Mouse (Mus musculus) embryonic facial prominence, embryonic 15.5 days (tissue): ENCODE measurements around the gene Tor3a. TPM values are rescaled to one million over a fixed set of nuclear protein-coding genes. Genes with fewer than 3 reads are reported as not detected.

Experiments used
- ATAC-seq: fragments of 200-750 bp; cut with Nextera tagmentation; 2 replicates; pipeline ENCODE4 v1.8.0; 2017; ENCODE audit warnings: low read depth, moderate TSS enrichment; ENCODE audit not compliant: insufficient number of reproducible peaks, low FRiP score, low TSS enrichment
- H3K27ac ChIP-seq: fragments of 300-500 bp; sonication (generic); replicated peaks from 2 replicates; pipeline ENCODE4 v1.5.1; 2015; ENCODE audit warnings: mild to moderate bottlenecking, inconsistent platforms
- H3K27me3 ChIP-seq: fragments of 300-500 bp; sonication (generic); 2 replicates; pipeline ENCODE4 v1.6.1; 2015; ENCODE audit warnings: inconsistent platforms
- H3K36me3 ChIP-seq: fragments of 300-500 bp; sonication (generic); 2 replicates; pipeline ENCODE4 v1.6.1; 2015; ENCODE audit warnings: mild to moderate bottlenecking, inconsistent platforms
- H3K4me1 ChIP-seq: fragments of 300-500 bp; sonication (generic); 2 replicates; pipeline ENCODE4 v1.6.1; 2015; ENCODE audit warnings: inconsistent platforms
- H3K4me2 ChIP-seq: fragments of 300-500 bp; sonication (generic); replicated peaks from 2 replicates; pipeline ENCODE4 v1.6.1; 2015; ENCODE audit warnings: mild to moderate bottlenecking, inconsistent platforms
- H3K4me3 ChIP-seq: fragments of 300-500 bp; sonication (generic); replicated peaks from 2 replicates; pipeline ENCODE4 v1.5.1; 2015; ENCODE audit warnings: mild to moderate bottlenecking, inconsistent platforms
- H3K9ac ChIP-seq: fragments of 300-500 bp; sonication (generic); 2 replicates; pipeline ENCODE4 v1.6.1; 2015; ENCODE audit warnings: inconsistent platforms
- H3K9me3 ChIP-seq: fragments of 300-500 bp; sonication (generic); replicated peaks from 2 replicates; pipeline ENCODE4 v1.6.1; 2016; ENCODE audit warnings: inconsistent platforms
- WGBS: fragments of 180-500 bp; shearing (Covaris S2); methylation state at CpG from one replicate; pipeline ENCODE4 v1.1.7; 2015; 5-methylcytosine and 5-hydroxymethylcytosine counted together
- polyA plus RNA-seq: library from polyadenylated mRNA; unstranded; fragments of >200 nt; fragmentation: Nextera tagmentation; extraction: Ambion mirVana; gene quantifications from 2 replicates; pipeline ENCODE4 v1.2.1, GENCODE M21; 2015

Tor3a gene
- polyA plus RNA-seq, 1 experiment from 2014 or later = 15.4 TPM

DNA sequence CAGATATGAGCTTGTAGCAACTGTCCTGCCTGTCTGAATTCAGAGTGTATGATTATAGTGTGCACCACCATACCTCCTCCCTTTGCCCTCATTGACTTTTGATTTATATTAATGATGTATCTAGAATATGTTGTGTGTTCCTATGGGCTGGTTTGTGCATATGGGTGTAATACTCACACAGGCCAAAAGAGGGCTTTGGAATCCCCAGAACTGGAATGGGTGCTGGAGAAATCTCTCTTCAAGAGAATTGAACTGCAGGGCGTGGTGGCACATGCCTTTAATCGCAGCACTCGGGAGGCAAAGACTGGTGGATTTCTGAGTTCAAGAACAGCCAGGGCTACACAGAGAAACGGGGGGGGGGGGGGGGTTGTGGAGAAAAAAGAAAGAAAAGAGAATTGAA, 47.4 kb downstream of the Tor3a start:
- 73% methylated on average over 4 of the region's 4 CpGs for WGBS
- no peak for ATAC-seq
- H3K4me2 ChIP-seq = no peak overlapping the region
- no peak overlapping the region for H3K4me3 ChIP-seq
- no peak overlapping the region for H3K9ac ChIP-seq
- no peak overlapping the region for H3K27ac ChIP-seq
- H3K36me3 ChIP-seq = peaks cover 36% of the 10 kb centered on the region
- H3K4me1 ChIP-seq = no peaks in the 10 kb centered on the region
- H3K27me3 ChIP-seq = no peaks in the 10 kb centered on the region
- no peaks in the 10 kb centered on the region for H3K9me3 ChIP-seq

DNA sequence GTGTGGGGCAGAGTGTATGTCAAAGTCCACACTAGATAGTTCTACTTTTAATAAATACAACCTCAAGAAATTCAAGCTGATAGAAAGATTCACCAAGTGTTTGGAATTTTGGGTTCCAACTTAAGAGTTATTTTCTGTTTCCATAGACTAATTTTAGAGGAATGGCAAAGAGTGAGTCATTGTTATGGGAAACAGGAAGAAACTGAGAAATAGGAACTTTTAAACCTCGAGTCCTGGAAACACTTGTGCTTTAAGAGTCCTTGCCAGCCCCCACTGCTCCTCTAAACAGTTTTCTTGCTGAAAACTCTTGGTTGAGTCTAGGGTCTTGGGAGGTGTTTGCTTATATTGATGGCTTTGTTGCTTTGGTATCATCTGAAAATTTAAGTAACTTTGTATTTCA, 49.9 kb downstream of the Tor3a start:
- Histone ChIP-seq H3K9me3 (no peaks in the 10 kb centered on the region), H3K9ac (no peak overlapping the region), H3K4me1 (0 out of 2 replicates have a peak, but pooled peaks cover 6% of the 10 kb centered on the region), H3K27me3 (no peaks in the 10 kb centered on the region), H3K4me3 (no peak overlapping the region), H3K36me3 (peaks cover 16% of the 10 kb centered on the region; the same call in 1 of the 2 replicates), H3K4me2 (no peak overlapping the region), H3K27ac (no peak overlapping the region)
- WGBS = 56% methylated on average over 1 of the region's 1 CpGs
- ATAC-seq = no peak

DNA sequence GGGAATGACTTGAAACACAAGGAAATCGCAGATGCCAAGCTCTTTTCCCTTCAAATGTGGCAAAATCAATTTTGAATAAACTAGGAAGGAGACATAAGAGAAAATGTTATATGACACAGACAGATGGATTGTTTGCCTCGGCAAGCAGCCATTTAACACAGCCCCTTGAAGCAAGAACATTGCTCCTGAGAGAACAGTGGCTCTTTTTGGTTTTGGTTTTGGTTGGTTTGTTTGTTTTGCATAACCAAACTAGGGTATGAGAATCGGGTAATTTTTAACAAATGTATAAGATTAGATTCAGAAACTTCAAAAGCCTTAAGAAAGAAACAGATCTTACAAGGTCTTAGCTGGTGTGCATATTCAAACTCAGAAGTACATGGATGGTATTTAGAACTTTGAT, 53.2 kb downstream of the Tor3a start:
- H3K27me3 ChIP-seq = no peaks in the 10 kb centered on the region
- H3K36me3 ChIP-seq = peaks cover 13% of the 10 kb centered on the region; the same call in 1 of the 2 replicates
- no peak overlapping the region for H3K4me3 ChIP-seq
- H3K4me1 ChIP-seq = peaks cover 18% of the 10 kb centered on the region
- no peaks in the 10 kb centered on the region for H3K9me3 ChIP-seq
- H3K4me2 ChIP-seq = no peak overlapping the region
- H3K9ac ChIP-seq = no peak overlapping the region
- ATAC-seq = no peak
- H3K27ac ChIP-seq = no peak overlapping the region
- WGBS = 51% methylated on average over 3 of the region's 3 CpGs

DNA sequence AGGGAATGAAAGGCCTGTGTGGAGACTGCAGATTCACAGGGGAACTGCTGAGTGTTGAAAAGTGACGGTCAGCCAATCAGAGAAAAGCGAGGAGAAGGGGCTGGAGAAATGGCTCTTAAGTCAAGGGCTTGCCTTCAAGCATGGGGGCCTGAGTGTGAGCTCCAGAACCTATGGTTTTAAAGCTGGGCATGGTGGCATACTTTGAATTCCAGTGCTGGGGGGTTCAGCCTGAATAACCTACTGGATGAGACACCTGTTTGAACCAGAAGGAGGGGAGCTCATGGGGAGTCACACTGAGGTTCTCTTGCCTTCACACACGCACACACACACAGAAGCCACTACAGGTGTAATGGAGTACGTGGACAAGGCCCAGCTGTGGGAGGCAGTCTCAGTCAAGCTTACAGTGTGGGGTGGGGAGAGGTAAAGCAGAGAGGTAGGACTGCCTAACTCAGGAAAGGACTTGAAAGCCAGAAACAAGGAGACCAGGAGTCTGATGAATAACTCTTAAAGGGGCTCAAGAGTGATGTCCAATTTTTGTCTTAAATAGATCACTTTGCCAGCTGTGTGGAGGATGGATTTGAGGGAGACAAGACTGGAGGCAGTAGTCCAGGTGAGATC, 53.8 kb downstream of the Tor3a start:
- no peak overlapping the region for H3K4me3 ChIP-seq
- H3K9me3 ChIP-seq = no peaks in the 10 kb centered on the region
- H3K9ac ChIP-seq = no peak overlapping the region
- H3K27ac ChIP-seq = no peak overlapping the region
- no peaks in the 10 kb centered on the region for H3K27me3 ChIP-seq
- peaks cover 9% of the 10 kb centered on the region; the same call in 1 of the 2 replicates for H3K36me3 ChIP-seq
- H3K4me2 ChIP-seq = no peak overlapping the region
- peaks cover 23% of the 10 kb centered on the region for H3K4me1 ChIP-seq
- whole genome bisulfite sequencing = 78% methylated on average over 4 of the region's 4 CpGs
- ATAC-seq = no peak

DNA sequence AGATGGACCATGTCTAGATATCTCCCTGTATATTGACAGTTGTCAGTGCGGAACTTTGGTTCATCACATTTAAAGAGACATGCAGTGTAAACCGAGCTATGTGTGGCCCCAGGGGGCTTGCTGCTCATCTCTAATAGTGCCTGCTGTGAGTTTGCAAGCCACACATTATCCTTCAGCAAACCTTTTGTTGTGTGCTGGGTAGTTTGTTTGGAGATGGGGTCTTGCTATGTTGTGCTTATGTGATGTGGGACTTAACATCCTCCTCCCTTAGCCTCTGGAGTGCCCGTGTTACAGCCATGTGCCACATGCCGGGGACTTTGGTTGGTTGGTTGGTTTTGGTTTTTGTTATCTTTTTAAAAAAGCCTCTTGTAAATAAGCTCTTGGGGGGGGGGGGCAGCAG, 56.3 kb downstream of the Tor3a start:
- WGBS = 55% methylated on average over 4 of the region's 4 CpGs
- H3K4me2 ChIP-seq = no peak overlapping the region

DNA sequence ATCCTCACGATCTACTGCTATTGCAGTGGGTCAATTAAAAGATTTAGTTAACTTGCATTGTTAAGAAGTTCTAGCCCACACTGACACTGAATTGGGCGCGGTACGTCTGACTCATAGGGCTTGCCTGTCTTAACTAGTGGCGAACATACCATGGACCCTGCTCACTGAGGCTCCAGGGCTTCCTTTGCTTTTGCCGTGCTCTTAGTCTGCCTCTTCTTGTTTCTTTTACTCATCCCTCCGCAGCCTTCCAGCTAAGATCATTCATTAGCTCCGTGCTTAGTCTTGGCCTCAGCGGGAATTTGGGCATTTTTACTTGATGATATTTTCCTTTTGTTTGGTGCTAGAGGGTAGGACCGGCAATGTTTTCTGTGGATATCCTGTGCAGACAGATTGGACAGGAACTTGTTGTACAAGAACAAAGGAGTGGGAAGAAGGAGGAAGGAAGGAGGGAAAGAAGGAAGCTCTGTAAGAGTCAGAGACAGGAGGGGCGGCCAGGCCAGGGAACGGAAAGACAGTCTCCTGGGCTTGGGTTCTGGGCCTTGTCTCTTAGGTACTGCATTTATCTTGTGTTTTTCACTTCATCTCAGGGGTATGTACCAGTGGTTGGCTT, 57.1 kb downstream of the Tor3a start:
- no peak for ATAC-seq
- Histone ChIP-seq H3K9ac (no peak overlapping the region), H3K27me3 (no peaks in the 10 kb centered on the region), H3K9me3 (no peaks in the 10 kb centered on the region), H3K4me3 (0 out of 2 replicates have a peak overlapping the region, but pooled peaks have one; percentile 8), H3K4me2 (peak overlapping the region; percentile 8; the same call in 1 of the 2 replicates), H3K4me1 (peaks cover 38% of the 10 kb centered on the region), H3K36me3 (no peaks in the 10 kb centered on the region), H3K27ac (peak overlapping the region; percentile 72)
- 32% methylated on average over 12 of the region's 12 CpGs for WGBS

More for the DNA sequence above, 56.3 kb downstream of the Tor3a start:
- H3K4me3 ChIP-seq = no peak overlapping the region
- H3K27me3 ChIP-seq = no peaks in the 10 kb centered on the region
- no peaks in the 10 kb centered on the region for H3K9me3 ChIP-seq
- H3K36me3 ChIP-seq = 0 out of 2 replicates have a peak, but pooled peaks cover 4% of the 10 kb centered on the region
- no peak for ATAC-seq
- peaks cover 38% of the 10 kb centered on the region for H3K4me1 ChIP-seq
- no peak overlapping the region for H3K9ac ChIP-seq
- H3K27ac ChIP-seq = 0 out of 2 replicates have a peak overlapping the region, but pooled peaks have one; percentile 72

DNA sequence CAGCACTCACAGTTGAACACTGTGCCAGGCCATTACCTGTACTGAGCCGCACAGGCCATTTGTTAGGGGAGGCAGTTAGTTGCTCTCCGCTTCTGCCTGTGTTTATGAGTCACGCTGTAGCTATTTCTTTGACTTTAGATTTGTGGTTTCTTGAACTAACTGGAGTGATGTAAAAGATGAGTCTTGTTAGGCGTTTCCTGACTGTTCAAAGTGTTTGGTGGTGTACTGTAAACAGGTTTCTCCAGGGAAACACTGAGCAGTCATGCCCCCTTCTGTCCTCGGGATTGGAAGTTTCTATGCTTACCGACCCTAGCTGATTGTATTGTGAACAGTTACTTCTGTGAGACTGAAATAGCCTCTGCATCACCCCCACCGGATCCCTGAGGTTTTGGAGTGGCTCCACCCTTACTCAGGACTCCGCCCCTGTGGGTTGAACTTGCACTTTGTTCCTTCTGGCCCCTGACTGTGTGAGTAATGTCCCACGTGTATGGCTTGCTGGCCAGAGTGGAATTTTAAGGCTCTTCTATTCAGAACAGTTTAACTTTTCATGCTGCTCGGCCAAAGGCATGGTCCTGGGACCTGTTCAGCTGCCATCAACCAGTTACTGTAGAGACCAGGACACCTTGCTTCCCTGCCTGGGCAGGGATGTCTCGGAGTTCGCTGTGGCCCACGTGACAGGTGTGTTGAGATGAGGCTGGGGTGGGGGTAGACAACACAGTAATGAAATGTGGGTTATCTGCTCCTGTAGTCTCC, 58.6 kb downstream of the Tor3a start:
- peaks cover 37% of the 10 kb centered on the region for H3K4me1 ChIP-seq
- H3K27me3 ChIP-seq = no peaks in the 10 kb centered on the region
- no peaks in the 10 kb centered on the region for H3K9me3 ChIP-seq
- H3K36me3 ChIP-seq = no peaks in the 10 kb centered on the region
- peak overlapping the region; percentile 72 for H3K27ac ChIP-seq
- WGBS = 21% methylated on average over 13 of the region's 13 CpGs
- peak; percentile 66; the same call in 1 of the 2 replicates for ATAC-seq
- H3K4me2 ChIP-seq = peak overlapping the region; percentile 37
- H3K9ac ChIP-seq = no peak overlapping the region
- peak overlapping the region; percentile 2; the same call in 1 of the 2 replicates for H3K4me3 ChIP-seq

DNA sequence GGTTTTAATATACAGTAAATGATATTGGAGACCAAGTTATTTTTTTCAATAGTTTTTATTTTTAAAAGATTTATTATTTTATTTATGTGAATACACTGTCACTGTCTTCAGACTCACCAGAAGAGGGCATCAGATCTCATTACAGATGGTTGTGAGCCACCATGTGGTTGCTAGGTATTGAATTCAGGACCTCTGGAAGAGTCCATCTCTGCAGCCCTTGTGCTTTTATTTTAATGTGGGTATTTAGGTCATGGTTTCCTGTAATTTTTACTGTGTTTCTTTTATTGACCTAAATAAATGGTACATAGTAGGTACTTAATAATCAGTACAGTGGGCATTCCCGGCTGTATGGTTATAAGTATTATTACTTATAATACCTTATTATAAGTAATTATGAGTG, 59.4 kb downstream of the Tor3a start:
- Histone ChIP-seq H3K27ac (no peak overlapping the region), H3K9ac (no peak overlapping the region), H3K4me1 (peaks cover 32% of the 10 kb centered on the region), H3K4me2 (no peak overlapping the region), H3K36me3 (no peaks in the 10 kb centered on the region), H3K4me3 (no peak overlapping the region), H3K27me3 (no peaks in the 10 kb centered on the region), H3K9me3 (no peaks in the 10 kb centered on the region)
- WGBS = 82% methylated on average over 1 of the region's 1 CpGs
- ATAC-seq = no peak

DNA sequence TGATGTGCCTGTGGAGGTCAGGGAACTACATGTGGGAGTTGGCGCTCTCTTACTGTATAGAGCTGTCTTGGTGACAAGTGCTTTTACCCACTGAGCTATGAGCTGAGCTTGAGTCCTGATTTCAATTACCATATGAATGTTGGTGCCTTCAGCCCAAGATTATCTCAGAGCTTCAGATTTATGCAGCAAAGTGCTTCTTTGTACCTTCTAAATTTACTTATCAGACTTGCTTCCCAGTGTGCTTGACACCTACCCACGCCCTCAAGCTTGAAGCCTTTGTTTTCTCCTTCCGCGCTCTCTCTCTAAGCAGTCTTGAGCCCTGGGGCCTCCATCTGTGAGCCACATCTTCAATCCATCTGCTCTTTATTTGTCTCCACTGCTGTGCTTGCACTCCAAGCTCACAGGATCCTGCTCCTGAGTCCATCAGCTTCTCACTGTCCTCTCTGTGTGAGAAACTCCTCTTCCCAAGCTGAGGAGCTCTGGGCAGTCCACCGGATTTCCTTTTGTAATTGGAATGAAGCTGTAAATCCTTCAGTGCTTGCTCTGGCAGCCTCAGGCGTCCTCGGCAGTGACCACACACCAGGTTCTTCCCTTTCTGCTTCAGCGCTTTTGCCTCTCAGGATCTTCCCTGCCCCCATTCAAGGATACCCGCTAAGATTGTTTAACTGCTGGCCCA, 60.2 kb downstream of the Tor3a start:
- Histone ChIP-seq H3K36me3 (no peaks in the 10 kb centered on the region), H3K27me3 (no peaks in the 10 kb centered on the region), H3K27ac (peak overlapping the region; percentile 72), H3K4me1 (peaks cover 32% of the 10 kb centered on the region), H3K9ac (no peak overlapping the region), H3K4me3 (no peak overlapping the region), H3K9me3 (no peaks in the 10 kb centered on the region), H3K4me2 (no peak overlapping the region)
- WGBS = 23% methylated on average over 9 of the region's 9 CpGs
- 0 out of 2 replicates have a peak, but pooled peaks have one; percentile 5 for ATAC-seq

DNA sequence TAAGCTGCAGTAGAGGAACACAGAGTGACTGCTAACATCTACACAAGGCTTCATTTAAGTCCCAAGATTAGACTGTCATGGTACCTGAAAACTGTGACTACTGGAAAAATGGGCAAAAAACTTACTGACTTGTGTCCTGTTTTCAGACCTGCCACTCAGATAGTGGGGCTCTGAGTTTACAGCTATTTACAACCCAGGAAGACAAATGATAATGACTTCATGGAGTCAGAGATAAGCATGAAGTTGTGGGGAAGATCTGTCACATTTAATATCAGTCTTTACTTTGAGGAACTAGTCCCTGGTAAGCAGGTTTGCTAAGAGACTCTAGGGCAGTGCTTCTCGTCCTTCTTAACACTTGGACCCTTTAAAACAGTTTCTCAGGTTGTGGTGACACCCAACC, 63.9 kb downstream of the Tor3a start:
- Histone ChIP-seq H3K4me3 (no peak overlapping the region), H3K9me3 (no peaks in the 10 kb centered on the region), H3K27ac (no peak overlapping the region), H3K4me1 (peaks cover 13% of the 10 kb centered on the region), H3K9ac (no peak overlapping the region), H3K4me2 (no peak overlapping the region), H3K36me3 (no peaks in the 10 kb centered on the region), H3K27me3 (no peaks in the 10 kb centered on the region)
- WGBS = 78% methylated on average over 1 of the region's 1 CpGs
- no peak for ATAC-seq

DNA sequence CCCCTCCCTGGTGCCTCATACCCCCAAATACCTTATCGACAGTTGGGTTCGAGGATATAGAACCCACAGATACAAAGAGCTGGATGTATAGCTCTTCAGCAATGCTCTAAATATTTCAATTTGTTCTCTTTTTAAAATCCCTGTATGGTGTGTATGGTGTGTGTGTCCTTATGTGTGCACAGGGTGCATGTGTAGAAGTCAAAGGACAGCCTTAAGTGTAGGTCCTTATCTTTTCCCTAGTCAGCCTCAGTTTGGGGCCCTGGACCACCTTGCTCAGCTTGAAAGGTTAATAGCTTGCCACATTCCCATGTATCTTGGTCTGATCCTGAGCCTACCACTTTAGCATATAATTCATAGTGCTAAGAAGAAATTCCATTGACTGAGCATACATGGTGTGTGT, 65.7 kb downstream of the Tor3a start:
- WGBS = 87% methylated on average over 2 of the region's 2 CpGs
- Histone ChIP-seq H3K4me3 (no peak overlapping the region), H3K9ac (no peak overlapping the region), H3K27me3 (no peaks in the 10 kb centered on the region), H3K9me3 (no peaks in the 10 kb centered on the region), H3K4me1 (0 out of 2 replicates have a peak, but pooled peaks cover 1% of the 10 kb centered on the region), H3K4me2 (no peak overlapping the region), H3K27ac (no peak overlapping the region), H3K36me3 (no peaks in the 10 kb centered on the region)
- no peak for ATAC-seq
